Mouse (Mus musculus) E14TG2a.4 (cell line): Measurements from ENCODE around the gene Mc1r.
A peak's percentile ranks its signal among the peaks of the same experiment; 100 is the strongest.

Experiments used
- CTCF ChIP-seq: conservative IDR thresholded peaks from 2 replicates; pipeline ENCODE4 v1.5.1; 2014; ENCODE audit warnings: low read length
- NANOG ChIP-seq: IDR thresholded peaks from 2 replicates; pipeline ENCODE4 v1.6.1; 2014; ENCODE audit warnings: borderline replicate concordance, low read length, mixed read lengths

- peak; percentile 59; the same call in 1 of the 2 replicates for TF ChIP-seq NANOG
- TF ChIP-seq CTCF = no peak
Observed at GRCm38 (mm10) chr8:123411781-123412327, 4.9 kb downstream of the Mc1r start.
